Mouse (Mus musculus) brain, embryonic 14.5 days (tissue): Measurements from ENCODE around the gene Gm17657. TPM values are rescaled to one million over a fixed set of nuclear protein-coding genes. Genes with fewer than 3 reads are reported as not detected.

Experiments
- DNase-seq: peaks from one replicate; pipeline ENCODE4 v3.0.0-alpha.2; 2011; ENCODE audit warnings: low read depth
- CTCF ChIP-seq: fragments of 200-500 bp; IDR thresholded peaks from 2 replicates; pipeline ENCODE4 v1.5.1; 2012; ENCODE audit warnings: inconsistent platforms, mild to moderate bottlenecking, moderate library complexity, borderline replicate concordance; ENCODE audit not compliant: insufficient read depth, insufficient read length; ENCODE audit errors: extremely low read depth
- POLR2A ChIP-seq: fragments of 200-500 bp; IDR thresholded peaks from 2 replicates; pipeline ENCODE4 v1.6.1; 2012; ENCODE audit warnings: mild to moderate bottlenecking, inconsistent platforms, borderline replicate concordance; ENCODE audit not compliant: poor library complexity, insufficient read depth, insufficient read length, severe bottlenecking; ENCODE audit errors: extremely low read depth
- polyA plus RNA-seq: library from polyadenylated mRNA; depleted of rRNA; stranded (reverse); fragments of >200 nt; gene quantifications from 2 replicates; pipeline ENCODE4 v1.2.3, GENCODE M21; 2012

Gm17657 gene
- polyA plus RNA-seq, 1 experiment = not detected

GRCm38 (mm10) chr17:29568435-29568834 is 19.0 kb upstream of the Gm17657 start:
- no peak for DNase-seq
- TF ChIP-seq POLR2A = no peak
- TF ChIP-seq CTCF = no peak

GRCm38 (mm10) chr17:29565521-29565920 is 16.1 kb upstream of the Gm17657 start:
- TF ChIP-seq CTCF (no peak), POLR2A (no peak)
- DNase-seq = no peak

GRCm38 (mm10) chr17:29558476-29558875 is 9.0 kb upstream of the Gm17657 start:
- no peak for TF ChIP-seq POLR2A
- no peak for TF ChIP-seq CTCF
- no peak for DNase-seq

GRCm38 (mm10) chr17:29556893-29557292 is 7.5 kb upstream of the Gm17657 start:
- DNase-seq = no peak
- TF ChIP-seq POLR2A = no peak
- TF ChIP-seq CTCF = no peak

- TF ChIP-seq POLR2A (no peak), CTCF (no peak)
- no peak for DNase-seq
Observed at GRCm38 (mm10) chr17:29556456-29556855, 7.0 kb upstream of the Gm17657 start.

GRCm38 (mm10) chr17:29554176-29554575 is 4.7 kb upstream of the Gm17657 start:
- no peak for DNase-seq
- TF ChIP-seq POLR2A (no peak), CTCF (no peak)

- TF ChIP-seq CTCF (no peak), POLR2A (no peak)
- no peak for DNase-seq
Observed at GRCm38 (mm10) chr17:29552162-29552732, 2.8 kb upstream of the Gm17657 start, which contains the start of gene Tmem217. Tmem217 (minus strand) TSS chr17:29552385.

GRCm38 (mm10) chr17:29551019-29551418 is 1.6 kb upstream of the Gm17657 start:
- no peak for DNase-seq
- TF ChIP-seq CTCF (no peak), POLR2A (no peak)

GRCm38 (mm10) chr17:29548994-29549393 is 444 bp downstream of the Gm17657 start:
- DNase-seq = peak; percentile 3
- TF ChIP-seq POLR2A = no peak
- TF ChIP-seq CTCF = no peak

- DNase-seq = no peak
- TF ChIP-seq CTCF (no peak), POLR2A (no peak)
Observed at GRCm38 (mm10) chr17:29548494-29548893, 944 bp downstream of the Gm17657 start.

GRCm38 (mm10) chr17:29545241-29545640 is 4.2 kb downstream of the Gm17657 start:
- no peak for DNase-seq
- TF ChIP-seq CTCF (no peak), POLR2A (no peak)

GRCm38 (mm10) chr17:29544064-29544463 is 5.4 kb downstream of the Gm17657 start:
- no peak for TF ChIP-seq CTCF
- no peak for DNase-seq
